Mouse (Mus musculus): ENCODE data around the gene Cfap100.

The Cfap100 gene

GRCm38 (mm10) chr6:90377708-90378107 lies 50.9 kb downstream of the Cfap100 start:
- no peak for DNase-seq (ENCODE audit: low spot score in 2 of 2)

- no peak for DNase-seq (ENCODE audit: low spot score in 2 of 2)
These were observed 54.0 kb downstream of the Cfap100 start for GRCm38 (mm10) chr6:90374647-90375046.

- DNase-seq (ENCODE audit: low spot score in 2 of 2): peak in 1 of 2 experiments; percentile 9
These were observed 58.7 kb downstream of the Cfap100 start for GRCm38 (mm10) chr6:90369725-90370553.

- peak; percentile 93 for DNase-seq (ENCODE audit: low spot score in 2 of 2)
These were observed 59.4 kb downstream of the Cfap100 start, which contains the start of gene Zxdc for GRCm38 (mm10) chr6:90368976-90369724. Zxdc (plus strand) TSS chr6:90369492.

- no peak for DNase-seq (ENCODE audit: low spot score in 2 of 2)
These were observed 65.3 kb downstream of the Cfap100 start for GRCm38 (mm10) chr6:90363301-90363700.

DNA sequence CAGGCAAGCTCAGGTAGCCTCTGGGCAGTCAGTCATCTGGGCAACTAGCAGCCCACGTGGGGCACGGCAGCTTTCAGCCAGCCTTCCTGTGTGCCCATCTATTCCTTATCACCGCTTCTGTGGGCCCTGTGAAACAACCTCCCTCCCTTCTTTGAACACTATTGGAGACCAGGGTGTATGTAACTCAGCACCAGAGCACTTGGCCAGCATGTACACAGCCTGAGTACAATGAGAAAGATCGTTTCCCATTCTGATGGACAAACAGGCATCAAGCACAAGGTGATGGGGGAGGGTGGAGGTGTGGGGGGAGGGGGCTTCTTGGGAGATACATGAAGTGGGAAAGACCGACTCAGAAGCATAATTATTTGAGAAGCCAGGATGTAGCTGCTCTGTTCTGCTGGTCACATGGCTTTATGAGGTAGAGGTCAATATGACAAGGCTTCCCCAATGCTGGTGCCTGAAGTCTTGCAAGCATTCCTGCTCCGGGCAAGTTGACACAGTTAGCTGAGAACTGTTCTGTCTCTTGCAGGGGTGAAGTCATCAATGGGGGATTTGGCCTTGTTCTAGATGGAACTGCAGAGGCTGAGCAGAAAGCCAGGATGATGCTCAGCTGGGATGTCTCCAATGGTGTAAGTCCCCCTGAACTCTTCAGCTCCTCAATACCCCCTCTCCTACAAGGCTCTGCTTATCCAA lies 67.5 kb downstream of the Cfap100 start:
- DNase-seq (ENCODE audit: low spot score in 2 of 2): no peak

DNA sequence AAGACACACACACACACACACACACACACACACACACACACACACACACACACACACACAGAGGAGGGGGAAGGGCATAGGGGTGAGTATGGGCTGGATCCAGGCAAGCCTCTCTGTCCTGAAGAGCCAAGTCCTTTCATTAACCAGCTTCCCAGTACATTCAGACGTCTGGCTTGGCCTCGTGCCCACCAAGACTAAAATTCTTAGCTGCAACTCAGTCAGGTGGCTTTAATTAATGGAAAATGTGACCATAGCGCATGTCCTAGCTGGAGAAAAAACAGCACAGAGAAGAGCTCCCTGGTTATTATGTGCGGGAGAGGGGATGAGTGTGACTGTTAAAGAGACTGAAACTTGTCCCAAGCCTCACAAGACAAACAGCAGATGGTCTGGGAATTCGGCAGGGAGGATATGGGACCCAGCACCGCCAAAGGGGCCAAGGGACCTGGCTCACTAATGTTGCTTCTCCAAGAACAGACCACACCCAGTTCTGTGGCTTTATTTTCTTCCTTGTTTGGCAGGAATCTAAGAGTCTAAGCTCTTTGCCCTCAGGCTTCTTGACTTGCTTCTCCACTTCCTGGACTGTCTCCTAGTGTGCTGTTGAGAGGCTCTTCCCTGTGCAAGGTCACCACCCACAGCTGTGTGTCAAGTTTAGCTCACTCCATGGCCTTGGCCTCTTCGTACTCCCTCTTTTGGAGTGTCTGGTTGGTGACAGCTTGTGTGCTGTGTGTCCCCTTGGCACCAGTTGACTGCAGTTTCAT lies 68.4 kb downstream of the Cfap100 start:
- DNase-seq (ENCODE audit: low spot score in 2 of 2): no peak

- no peak for DNase-seq (ENCODE audit: low spot score in 2 of 2)
These were observed 69.2 kb downstream of the Cfap100 start for GRCm38 (mm10) chr6:90359445-90359844.

DNA sequence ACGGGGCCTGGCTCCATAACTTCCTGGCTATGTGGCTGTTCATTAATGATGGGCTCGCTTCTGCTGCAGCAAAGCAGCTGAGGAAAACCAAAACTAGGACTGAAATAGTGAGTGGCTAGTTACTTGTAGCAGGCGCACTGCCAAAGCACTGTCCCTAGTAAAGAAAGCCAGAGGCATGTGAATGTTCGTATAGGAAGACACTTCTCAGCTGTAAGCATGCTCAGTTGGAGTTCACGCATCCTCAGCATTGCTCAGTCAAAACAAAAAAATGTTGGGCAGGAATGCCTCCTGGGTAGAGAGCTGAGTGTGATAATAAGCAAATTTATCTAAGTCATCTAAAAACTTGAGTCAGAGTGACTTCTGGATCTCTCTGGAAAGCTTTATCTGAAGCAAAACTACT lies 70.5 kb downstream of the Cfap100 start:
- DNase-seq (ENCODE audit: low spot score in 2 of 2): no peak
